Mouse (Mus musculus): ENCODE results near the gene Wdfy4. TPM values are rescaled to one million over a fixed set of nuclear protein-coding genes. Genes with fewer than 3 reads are reported as not detected.
A peak's percentile ranks its signal among the peaks of the same experiment; 100 is the strongest.

The Wdfy4 gene
- total RNA-seq, 2 experiments from 2014 or later: 2.1 to 2.6 TPM

GRCm38 (mm10) chr14:33099111-33099510 lies 86.2 kb downstream of the Wdfy4 start:
- intact Hi-C loops (cut with DNase I): no loop called here
- no peak for DNase-seq (ENCODE audit: low spot score in 2 of 2)

DNA sequence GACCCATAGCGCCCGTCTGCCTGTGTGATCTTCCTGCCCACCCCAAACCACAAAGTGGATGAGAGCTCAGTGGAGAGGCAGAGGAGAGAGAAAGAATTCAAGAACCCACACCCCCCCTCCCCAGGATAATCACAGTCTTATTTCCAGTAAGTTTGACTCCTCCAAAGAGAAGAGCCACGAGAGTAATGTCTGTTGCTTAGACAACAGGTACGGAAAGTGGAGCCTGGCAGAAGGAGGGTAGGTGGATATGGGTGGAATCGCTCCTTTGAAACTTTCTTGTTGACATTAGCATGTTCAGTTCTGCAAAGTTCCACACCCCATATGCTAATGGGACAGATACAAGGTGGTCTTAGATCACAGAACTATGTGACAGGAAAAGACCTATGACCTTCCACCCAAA lies 88.8 kb downstream of the Wdfy4 start:
- peak; percentile 12 for DNase-seq (ENCODE audit: low spot score in 2 of 2)
- intact Hi-C loops (cut with DNase I): no loop called here

DNA sequence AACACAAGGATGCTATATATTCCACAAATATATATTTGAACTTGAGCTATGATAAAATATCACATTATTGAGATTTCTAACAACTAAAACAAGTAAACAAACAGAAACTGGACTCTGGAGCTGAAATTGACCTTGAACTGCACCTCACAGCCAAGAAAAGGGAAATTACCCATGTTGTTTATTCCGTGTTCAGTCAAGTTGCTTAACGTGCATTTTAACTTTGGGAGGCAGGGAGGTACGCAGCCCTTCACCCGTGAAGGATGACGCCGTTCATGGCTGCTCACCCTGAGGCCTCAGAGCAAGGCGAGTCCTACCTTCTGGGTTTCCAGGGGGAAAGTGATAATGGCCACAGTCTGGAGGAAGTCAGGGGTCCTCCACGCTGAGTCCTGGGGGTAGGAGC lies 102.0 kb downstream of the Wdfy4 start:
- DNase-seq (ENCODE audit: low spot score in 2 of 2): no peak
- intact Hi-C loops (cut with DNase I): no loop called here

- intact Hi-C loops (cut with DNase I): no loop called here
Observed at GRCm38 (mm10) chr14:33082301-33082700, 103.0 kb downstream of the Wdfy4 start.

DNA sequence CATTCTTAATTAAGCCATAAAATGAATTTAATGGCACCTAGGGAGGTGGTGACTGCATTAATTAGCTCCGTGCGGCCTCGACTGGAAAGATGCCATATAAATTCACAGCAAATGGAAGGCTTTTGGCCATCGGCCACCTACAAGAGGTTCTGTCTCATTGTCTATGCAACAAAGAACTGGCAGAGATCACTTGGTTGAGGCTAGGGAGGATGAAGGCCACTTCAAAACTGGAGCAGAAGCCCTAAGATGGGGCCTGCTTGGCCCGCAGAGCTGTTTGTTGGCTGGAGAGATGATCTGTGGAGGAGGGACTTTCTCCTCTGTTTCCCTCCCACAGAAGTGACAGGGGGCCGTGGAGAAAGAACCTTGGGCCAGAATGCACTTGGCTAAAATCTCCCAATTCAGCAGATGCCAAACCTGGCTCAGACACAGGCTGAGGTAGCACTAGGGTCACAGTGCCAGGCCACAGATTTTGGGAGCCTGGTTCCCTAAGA lies 103.9 kb downstream of the Wdfy4 start:
- intact Hi-C loops (cut with DNase I): no loop called here
- DNase-seq (ENCODE audit: low spot score in 2 of 2): no peak

More at GRCm38 (mm10) chr14:33082301-33082700, 103.0 kb downstream of the Wdfy4 start:
- no peak for DNase-seq (ENCODE audit: low spot score in 2 of 2)

DNA sequence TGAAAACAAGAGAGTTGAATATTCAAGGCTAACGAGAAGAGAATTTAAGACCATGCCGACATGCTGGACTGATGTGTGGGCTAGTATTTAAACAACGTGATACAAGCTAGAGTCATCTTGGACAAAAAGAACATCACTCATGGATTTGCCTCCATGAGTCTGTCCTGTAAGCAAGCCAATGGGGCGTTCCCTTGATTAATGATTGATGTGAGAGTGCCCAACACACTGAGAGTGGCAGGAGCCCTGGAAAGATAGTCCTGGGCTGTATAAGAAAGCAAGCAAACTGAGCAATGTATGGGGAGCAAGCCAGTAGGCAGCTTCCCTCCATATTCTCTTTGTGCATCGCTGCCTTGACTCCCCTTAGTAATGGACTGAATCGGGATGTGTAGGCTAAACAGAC lies 106.7 kb downstream of the Wdfy4 start:
- intact Hi-C loops (cut with DNase I): no loop called here
- no peak for DNase-seq (ENCODE audit: low spot score in 2 of 2)

DNA sequence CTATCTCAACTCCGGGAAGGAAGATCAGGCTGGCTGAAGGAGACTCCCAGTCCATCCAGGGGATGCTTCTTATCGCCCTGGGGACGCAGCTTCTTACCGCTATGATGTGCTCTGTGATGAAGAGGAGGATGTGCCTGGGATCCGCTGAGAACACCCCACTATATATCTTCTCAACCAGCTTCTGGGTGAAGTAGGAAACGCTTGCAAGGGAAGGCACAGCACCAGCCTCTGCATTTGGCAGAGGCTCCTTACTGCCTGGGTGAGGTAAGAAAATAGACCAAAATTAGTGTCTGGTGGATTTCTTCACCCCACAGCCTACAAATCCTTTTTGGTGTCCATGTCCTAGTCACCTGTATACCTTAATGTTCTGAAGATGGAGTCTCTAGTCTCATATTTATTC lies 107.2 kb downstream of the Wdfy4 start:
- DNase-seq (ENCODE audit: low spot score in 2 of 2): no peak
- intact Hi-C loops (cut with DNase I): no loop called here

DNA sequence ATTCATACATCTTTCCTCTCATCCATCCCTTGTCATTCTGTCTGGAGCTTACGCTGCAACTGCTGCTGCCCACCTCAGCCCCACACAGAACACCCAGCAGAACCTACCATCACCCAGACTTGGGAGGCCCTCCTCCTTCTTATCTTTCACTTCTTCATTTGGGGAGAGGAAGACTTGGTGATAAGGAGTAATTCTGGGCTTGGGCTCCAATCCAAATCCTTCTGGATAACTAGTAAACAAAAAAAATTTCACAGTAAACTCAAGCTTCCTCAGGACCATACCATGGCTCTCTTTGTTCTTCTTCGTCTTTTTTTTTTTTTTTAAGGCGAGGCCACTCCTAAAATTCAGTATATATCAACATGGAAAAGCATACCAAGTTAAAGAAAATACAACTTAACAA lies 112.0 kb downstream of the Wdfy4 start:
- no peak for DNase-seq (ENCODE audit: low spot score in 2 of 2)
- intact Hi-C loops (cut with DNase I): no loop called here

- no peak for DNase-seq (ENCODE audit: low spot score in 2 of 2)
- intact Hi-C loops (cut with DNase I): no loop called here
Observed at GRCm38 (mm10) chr14:33072351-33072750, 113.0 kb downstream of the Wdfy4 start.

GRCm38 (mm10) chr14:33067676-33068075 lies 117.6 kb downstream of the Wdfy4 start:
- intact Hi-C loops (cut with DNase I): no loop called here
- DNase-seq (ENCODE audit: low spot score in 2 of 2): no peak

DNA sequence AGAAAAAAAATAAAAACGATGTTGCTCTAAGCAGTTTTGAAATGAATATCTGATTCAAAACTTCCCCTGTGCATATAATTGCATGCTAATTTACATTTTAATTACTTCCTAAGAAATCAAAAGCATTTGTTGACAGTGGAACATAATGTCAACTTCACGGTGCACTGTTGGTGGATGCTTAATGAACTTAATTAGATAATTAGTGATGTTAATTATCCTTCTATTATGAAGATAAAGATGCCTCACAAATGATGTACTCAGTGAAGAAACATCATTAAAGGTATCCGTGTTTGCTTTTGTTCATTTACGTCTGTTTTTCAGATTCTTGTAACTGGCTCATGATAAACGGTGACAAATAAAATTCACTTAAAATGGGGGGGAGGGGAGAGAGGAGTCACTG lies 122.3 kb downstream of the Wdfy4 start:
- intact Hi-C loops (cut with DNase I): no loop called here
- no peak for DNase-seq (ENCODE audit: low spot score in 2 of 2)

- intact Hi-C loops (cut with DNase I): no loop called here
- DNase-seq (ENCODE audit: low spot score in 2 of 2): no peak
Observed at GRCm38 (mm10) chr14:33058881-33059660, 126.2 kb downstream of the Wdfy4 start.

GRCm38 (mm10) chr14:33053441-33053840 lies 131.9 kb downstream of the Wdfy4 start:
- intact Hi-C loops (cut with DNase I): no loop called here
- DNase-seq (ENCODE audit: low spot score in 2 of 2): no peak

GRCm38 (mm10) chr14:33045217-33045616 lies 140.1 kb downstream of the Wdfy4 start:
- intact Hi-C loops (cut with DNase I): no loop called here
- no peak for DNase-seq (ENCODE audit: low spot score in 2 of 2)

GRCm38 (mm10) chr14:33036811-33037210 lies 148.5 kb downstream of the Wdfy4 start:
- no peak for DNase-seq (ENCODE audit: low spot score in 2 of 2)
- intact Hi-C loops (cut with DNase I): no loop called here

DNA sequence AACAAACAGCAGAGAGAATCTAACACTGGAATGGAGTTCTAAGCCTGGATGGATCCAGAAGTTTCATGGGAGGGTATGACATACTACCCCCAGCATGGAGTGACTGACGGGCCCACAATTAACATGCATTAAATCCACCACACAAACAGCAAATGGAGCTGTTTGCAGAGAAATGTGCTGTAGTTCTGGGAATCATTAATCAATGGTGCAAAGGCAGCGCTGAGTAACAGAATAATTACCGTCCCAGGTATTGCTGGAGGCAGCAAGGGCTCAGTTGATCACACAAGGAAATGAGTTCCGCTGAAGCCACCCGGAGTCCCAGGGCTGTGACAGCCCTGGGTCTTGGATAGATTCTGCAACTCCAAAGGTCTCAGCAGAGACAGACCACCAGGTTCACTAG lies 149.9 kb downstream of the Wdfy4 start:
- no peak for DNase-seq (ENCODE audit: low spot score in 2 of 2)
- intact Hi-C loops (cut with DNase I): no loop called here

GRCm38 (mm10) chr14:33033424-33033823 lies 151.9 kb downstream of the Wdfy4 start:
- DNase-seq (ENCODE audit: low spot score in 2 of 2): peak in 1 of 2 experiments; percentile 8

DNA sequence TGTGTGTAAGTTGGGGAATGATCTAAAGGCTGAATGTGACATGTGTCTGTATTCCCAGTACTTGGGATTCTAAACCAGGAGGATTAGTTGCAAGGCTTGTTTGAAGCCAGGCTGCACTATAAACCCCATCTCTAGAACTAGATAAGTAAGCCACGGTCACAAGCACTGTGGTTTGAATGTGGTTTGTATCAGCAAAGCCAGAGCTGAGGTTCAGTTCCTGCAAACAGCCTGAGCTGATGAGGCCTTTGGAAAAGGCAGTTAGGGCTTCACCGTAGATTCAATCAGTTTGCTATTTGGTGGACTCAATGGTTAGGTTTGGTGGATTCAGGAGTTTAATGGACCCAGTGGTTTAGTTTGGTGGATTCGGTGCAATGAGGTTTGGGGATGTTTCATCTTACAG lies 154.5 kb downstream of the Wdfy4 start:
- intact Hi-C loops (cut with DNase I): no loop called here

More at GRCm38 (mm10) chr14:33033424-33033823, 151.9 kb downstream of the Wdfy4 start:
- intact Hi-C loops (cut with DNase I): no loop called here

GRCm38 (mm10) chr14:33019606-33020005 lies 165.7 kb downstream of the Wdfy4 start:
- no peak for DNase-seq (ENCODE audit: low spot score in 2 of 2)
- intact Hi-C loops (cut with DNase I): no loop called here

More for the DNA sequence above, 154.5 kb downstream of the Wdfy4 start:
- DNase-seq (ENCODE audit: low spot score in 2 of 2): no peak

- DNase-seq (ENCODE audit: low spot score in 2 of 2): no peak
- intact Hi-C loops (cut with DNase I): no loop called here
Observed at GRCm38 (mm10) chr14:33019050-33019449, 166.3 kb downstream of the Wdfy4 start.

GRCm38 (mm10) chr14:33007638-33008037 lies 177.7 kb downstream of the Wdfy4 start:
- no peak for DNase-seq (ENCODE audit: low spot score in 2 of 2)
- intact Hi-C loops (cut with DNase I): no loop called here

- no peak for DNase-seq (ENCODE audit: low spot score in 2 of 2)
- intact Hi-C loops (cut with DNase I): no loop called here
Observed at GRCm38 (mm10) chr14:33005114-33005513, 180.2 kb downstream of the Wdfy4 start.
